Mouse (Mus musculus) CD4-positive helper T cell, adult 2 months (primary cell): ENCODE data around the gene Med7.
"Not testable (repeated sequence)": the region's sequence is repeated elsewhere in the genome, so short reads cannot be mapped to it uniquely, and the experiment has no call there.

ENCODE experiments used
- DNase-seq: peaks from one replicate; pipeline ENCODE4 v3.0.0-alpha.2; 2012; ENCODE audit warnings: low read depth, missing footprints, low spot score

Med7 gene

GRCm38 (mm10) chr11:46428131-46428530 is 8.6 kb upstream of the Med7 start:
- DNase-seq: not testable (repeated sequence)

- DNase-seq: no peak
These were observed 6.6 kb upstream of the Med7 start for GRCm38 (mm10) chr11:46430123-46430522.

GRCm38 (mm10) chr11:46431129-46431528 is 5.6 kb upstream of the Med7 start:
- peak; percentile 84 for DNase-seq

- no peak for DNase-seq
These were observed 1.4 kb upstream of the Med7 start for GRCm38 (mm10) chr11:46435363-46435762.

- no peak for DNase-seq
These were observed 805 bp downstream of the Med7 start for GRCm38 (mm10) chr11:46437459-46438000.

- no peak for DNase-seq
These were observed 2.3 kb downstream of the Med7 start for GRCm38 (mm10) chr11:46439005-46439543.

- DNase-seq: no peak
These were observed 5.0 kb downstream of the Med7 start for GRCm38 (mm10) chr11:46441774-46442173.

- peak; percentile 48 for DNase-seq
These were observed 6.4 kb downstream of the Med7 start for GRCm38 (mm10) chr11:46443152-46443551.

- DNase-seq: no peak
These were observed 7.3 kb downstream of the Med7 start for GRCm38 (mm10) chr11:46443979-46444378.

- DNase-seq: peak; percentile 32
These were observed 9.4 kb downstream of the Med7 start for GRCm38 (mm10) chr11:46446150-46446549.

GRCm38 (mm10) chr11:46447644-46448484 is 11.1 kb downstream of the Med7 start:
- peak; percentile 67 for DNase-seq

GRCm38 (mm10) chr11:46449461-46450080 is 12.8 kb downstream of the Med7 start:
- DNase-seq: no peak

GRCm38 (mm10) chr11:46454453-46455045 is 17.8 kb downstream of the Med7 start, which contains the start of gene Havcr2:
Havcr2 (plus strand) TSS chr11:46454935.
- peak; percentile 68 for DNase-seq

- no peak for DNase-seq
These were observed 23.2 kb downstream of the Med7 start for GRCm38 (mm10) chr11:46459960-46460359.

GRCm38 (mm10) chr11:46461362-46461761 is 24.6 kb downstream of the Med7 start:
- DNase-seq: peak; percentile 40

- peak; percentile 71 for DNase-seq
These were observed 25.2 kb downstream of the Med7 start for GRCm38 (mm10) chr11:46461931-46462330.

- peak; percentile 79 for DNase-seq
These were observed 30.2 kb downstream of the Med7 start for GRCm38 (mm10) chr11:46466878-46467277.

GRCm38 (mm10) chr11:46474220-46474619 is 37.5 kb downstream of the Med7 start:
- DNase-seq: peak; percentile 42

- DNase-seq: no peak
These were observed 42.6 kb downstream of the Med7 start for GRCm38 (mm10) chr11:46479311-46479710.

- no peak for DNase-seq
These were observed 43.8 kb downstream of the Med7 start for GRCm38 (mm10) chr11:46480517-46480916.

- DNase-seq: peak; percentile 6
These were observed 51.5 kb downstream of the Med7 start for GRCm38 (mm10) chr11:46488231-46488630.

- no peak for DNase-seq
These were observed 51.9 kb downstream of the Med7 start for GRCm38 (mm10) chr11:46488650-46489049.
